Comparison of ENCODE assay signal across 8 mouse cellular contexts in the genomic region with DNA sequence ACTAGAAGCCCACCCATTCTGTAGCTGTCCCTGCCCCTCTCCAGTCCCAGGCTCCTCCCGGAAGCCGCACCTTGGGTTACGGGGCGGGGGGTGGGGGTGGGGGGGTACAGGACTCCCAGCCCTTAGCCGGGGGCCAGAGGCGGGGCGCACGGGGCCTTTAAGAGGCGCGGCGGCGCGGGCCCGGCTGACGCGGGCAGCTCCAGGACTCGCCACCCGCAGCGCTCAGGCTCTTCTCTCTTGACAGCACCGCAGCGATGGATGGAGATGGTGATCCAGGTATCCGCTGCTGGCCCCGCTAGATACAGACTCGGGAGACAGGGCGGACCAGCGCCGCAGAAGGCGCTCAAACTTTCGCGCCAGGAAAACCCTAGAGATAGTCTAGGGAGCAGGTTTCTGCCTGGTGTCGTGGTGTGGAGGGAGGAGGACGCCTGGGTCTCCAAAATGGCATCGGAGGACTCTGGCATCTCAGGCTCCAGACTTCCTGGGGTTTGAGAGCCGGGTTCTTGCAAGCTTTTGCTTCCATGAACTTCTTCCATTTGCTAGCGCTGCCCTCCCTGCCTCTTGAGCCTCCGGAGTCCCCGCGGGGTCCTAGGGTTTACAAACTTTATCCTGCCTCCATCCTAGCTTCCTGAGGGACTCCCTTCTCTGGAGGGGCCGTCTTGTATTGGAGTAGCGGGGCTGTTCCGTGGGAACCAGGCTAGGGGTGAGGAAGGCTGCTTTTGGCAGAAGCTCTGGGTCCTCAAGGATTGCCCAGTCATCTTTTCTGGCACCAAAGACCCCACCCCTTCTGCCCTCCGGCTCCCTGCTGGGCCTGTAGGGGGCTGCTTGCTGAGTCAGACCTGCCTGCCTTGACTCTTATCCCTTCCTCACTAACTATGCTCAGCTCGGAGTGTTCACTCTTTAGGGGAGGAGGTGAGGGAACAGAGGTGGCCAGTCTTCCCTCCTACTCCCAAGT. TPM values are rescaled to one million over a fixed set of nuclear protein-coding genes. Genes with fewer than 3 reads are reported as not detected.
DNase-seq lines count a peak whose midpoint lies in the region; ATAC-seq lines count a peak whose summit lies in the region.

Gene Fbxo44, minus strand, starts transcription at position 47 of the 955 bp plus-strand sequence.
Gene Fbxo2, plus strand, starts transcription at position 186 of the 955 bp plus-strand sequence.

- H3K27me3 ChIP-seq in embryonic facial prominence, embryonic 10.5 days (replicated peaks; ENCODE audit: low read depth, poor library complexity, severe bottlenecking): peaks cover 77% of the 10 kb centered on the region
- peaks cover 55% of the 10 kb centered on the region for H3K27me3 ChIP-seq in kidney, embryonic 14.5 days (ENCODE audit: control insufficient read depth, insufficient read depth, low read length)
- H3K27me3 ChIP-seq in liver, embryonic 12.5 days (replicated peaks): peaks cover 80% of the 10 kb centered on the region

- peak within 1 kb of the TSS; percentile 85 for H3K27ac ChIP-seq in embryonic facial prominence, embryonic 10.5 days (replicated peaks)
- no peak within 1 kb of the TSS for H3K27ac ChIP-seq in kidney, embryonic 14.5 days (ENCODE audit: low read depth, low read length)
- H3K27ac ChIP-seq in liver, embryonic 12.5 days: peak within 1 kb of the TSS; percentile 60; the same call in 1 of the 2 replicates

- DNase-seq in layer of hippocampus, adult 18-20 months (ENCODE audit: low spot score in 2 of 2): peak in 1 of 2 experiments; percentile 62
- no peak for DNase-seq in layer of hippocampus, adult 9-10 months (ENCODE audit: low spot score)
- peak; percentile 75 for DNase-seq in embryonic facial prominence, embryonic 10.5 days (ENCODE audit: low spot score)
- DNase-seq in right cerebral cortex, postnatal 4 days: peak; percentile 59
- DNase-seq in urinary bladder, postnatal 25 days (ENCODE audit: low spot score): no peak

- under 1% methylated on average over 43 of the region's 43 CpGs for WGBS in embryonic facial prominence, embryonic 10.5 days
- under 1% methylated on average over 43 of the region's 43 CpGs for WGBS in kidney, embryonic 14.5 days
- 2% methylated on average over 42 of the region's 43 CpGs for WGBS in liver, embryonic 12.5 days (ENCODE audit: insufficient replicate concordance)

- peak; percentile 17 for ATAC-seq in activated CD4-positive, CD25-positive, alpha-beta regulatory T cell, adult 4 months
- ATAC-seq in kidney, embryonic 14.5 days (ENCODE audit: low FRiP score, low TSS enrichment): peak; percentile 75
- ATAC-seq in liver, embryonic 12.5 days: peak; percentile 45; the same call in 1 of the 2 replicates

- H3K36me3 ChIP-seq in embryonic facial prominence, embryonic 10.5 days (replicated peaks): peaks cover 26% of the 10 kb centered on the region
- no peaks in the 10 kb centered on the region for H3K36me3 ChIP-seq in kidney, embryonic 14.5 days (ENCODE audit: control insufficient read depth, insufficient read depth, low read length)
- H3K36me3 ChIP-seq in liver, embryonic 12.5 days: no peaks in the 10 kb centered on the region

- H3K4me2 ChIP-seq in kidney, embryonic 14.5 days (replicated peaks; ENCODE audit: low read depth, low read length): peak within 1 kb of the TSS; percentile 97
- H3K4me2 ChIP-seq in liver, embryonic 12.5 days: peak within 1 kb of the TSS; percentile 98

- peak within 1 kb of the TSS; percentile 67 for H3K9ac ChIP-seq in kidney, embryonic 14.5 days (ENCODE audit: low read depth, low read length)
- peak within 1 kb of the TSS; percentile 72 for H3K9ac ChIP-seq in liver, embryonic 12.5 days

- H3K9me3 ChIP-seq in embryonic facial prominence, embryonic 10.5 days: no peaks in the 10 kb centered on the region
- no peaks in the 10 kb centered on the region for H3K9me3 ChIP-seq in kidney, embryonic 14.5 days (ENCODE audit: control insufficient read depth, low read length)
- no peaks in the 10 kb centered on the region for H3K9me3 ChIP-seq in liver, embryonic 12.5 days (replicated peaks)

- H3K4me3 ChIP-seq in embryonic facial prominence, embryonic 10.5 days: peak within 1 kb of the TSS; percentile 76
- peak within 1 kb of the TSS; percentile 56 for H3K4me3 ChIP-seq in kidney, embryonic 14.5 days (ENCODE audit: low read length)
- peak within 1 kb of the TSS; percentile 67 for H3K4me3 ChIP-seq in liver, embryonic 12.5 days

- peaks cover 55% of the 10 kb centered on the region for H3K4me1 ChIP-seq in embryonic facial prominence, embryonic 10.5 days
- peaks cover 5% of the 10 kb centered on the region for H3K4me1 ChIP-seq in kidney, embryonic 14.5 days (ENCODE audit: control insufficient read depth, insufficient read depth, low read length)
- peaks cover 48% of the 10 kb centered on the region for H3K4me1 ChIP-seq in liver, embryonic 12.5 days

RNA-seq across cellular contexts. Expression of gene Fbxo44, which starts in this region (rescaled TPM):
- 100 to 1,000 TPM; 133 to 136 TPM for total RNA-seq in layer of hippocampus, adult 18-20 months (2021)
- 1 to 10 TPM in 1 of 2 experiments, under 1 TPM in 1; 0.29 to 6.2 TPM for polyA plus RNA-seq in activated CD4-positive, CD25-positive, alpha-beta regulatory T cell, adult 4 months (2017; shearing (Covaris generic))
- polyA plus RNA-seq in embryonic facial prominence, embryonic 10.5 days (2016; fragmentation: Nextera tagmentation; extraction: Ambion mirVana): 18.0 and 21.3 TPM in 2 replicates
- 10.8 and 13.2 TPM in 2 replicates for polyA plus RNA-seq in kidney, embryonic 14.5 days (2014; fragmentation: Nextera tagmentation; extraction: Ambion mirVana)
- polyA plus RNA-seq in liver, embryonic 12.5 days (2016; fragmentation: Nextera tagmentation; extraction: Ambion mirVana): 1.6 and 1.7 TPM in 2 replicates

RNA-seq across cellular contexts. Expression of gene Fbxo2, which starts in this region (rescaled TPM):
- total RNA-seq in layer of hippocampus, adult 18-20 months (2021): 100 to 1,000 TPM; 118 TPM
- not detected for polyA plus RNA-seq in activated CD4-positive, CD25-positive, alpha-beta regulatory T cell, adult 4 months (2017; shearing (Covaris generic))
- polyA plus RNA-seq in embryonic facial prominence, embryonic 10.5 days (2016; fragmentation: Nextera tagmentation; extraction: Ambion mirVana): 0.82 and 1.1 TPM in 2 replicates
- 1.5 and 1.9 TPM in 2 replicates for polyA plus RNA-seq in kidney, embryonic 14.5 days (2014; fragmentation: Nextera tagmentation; extraction: Ambion mirVana)
- 0.43 and 0.50 TPM in 2 replicates for polyA plus RNA-seq in liver, embryonic 12.5 days (2016; fragmentation: Nextera tagmentation; extraction: Ambion mirVana)

Comparison
In these comparisons a context has a peak if more than half of its experiments do, and no peak if none do; other contexts are left out.
1. DNase-seq: peak in embryonic facial prominence, embryonic 10.5 days (single experiment) and right cerebral cortex, postnatal 4 days (single experiment); none in layer of hippocampus, adult 9-10 months (single experiment) and urinary bladder, postnatal 25 days (single experiment).
2. ATAC-seq: peak in every context shown above with its lines; median percentile 75 in kidney, embryonic 14.5 days; 45 in liver, embryonic 12.5 days; 17 in activated CD4-positive, CD25-positive, alpha-beta regulatory T cell, adult 4 months.
3. Peak in every context shown above with its lines, with median percentiles within 50 percentile points of each other: H3K4me3 ChIP-seq.